Mouse (Mus musculus) cerebellum, adult 18-20 months (tissue): ENCODE results near the gene Nlrp10.

Experiments used
- DNase-seq, 2 experiments: peaks; one replicate each; pipeline ENCODE4 v3.0.0; 2021

Gene Nlrp10

DNA sequence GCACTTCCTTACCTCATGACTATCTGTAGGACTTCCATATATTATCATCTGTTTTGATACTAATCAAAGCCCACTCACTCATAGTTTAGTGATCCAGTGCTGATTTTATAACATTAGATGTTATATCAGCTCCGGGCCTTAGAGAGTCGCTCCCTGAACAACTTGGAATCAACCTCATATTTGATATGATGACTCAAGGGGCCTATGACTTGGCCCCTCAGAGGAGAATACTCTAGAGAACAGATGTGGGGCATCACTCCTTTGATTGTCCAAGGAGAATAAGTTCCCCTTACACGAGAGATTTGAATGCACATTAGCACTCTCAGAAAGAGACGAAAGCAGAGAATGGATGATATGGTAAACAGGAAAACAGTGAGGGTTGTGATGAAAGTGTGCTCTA lies 45.1 kb downstream of the Nlrp10 start, which contains the start of gene Olfr518:
Gene Olfr518 (minus strand): TSS at position 101 of the 400 bp plus-strand sequence.
- DNase-seq = no peak

DNA sequence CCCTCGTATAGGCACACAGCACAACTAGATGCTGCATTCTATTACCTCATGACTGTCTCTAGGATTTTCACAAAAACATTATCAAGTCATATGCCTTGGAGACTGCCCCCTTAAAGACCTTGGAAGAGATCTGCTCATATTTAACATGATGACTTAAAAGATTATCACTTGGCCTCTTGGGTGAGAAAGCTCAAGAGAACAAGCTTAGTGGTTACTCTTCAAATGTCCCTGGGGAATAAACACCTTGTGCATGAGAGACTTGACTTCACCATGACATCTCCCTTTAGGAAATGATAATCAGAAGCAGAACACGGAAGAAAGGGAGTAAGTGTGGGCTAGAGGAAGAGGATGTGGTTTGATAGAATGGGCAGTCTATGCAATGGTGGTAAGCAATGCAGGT lies 57.7 kb downstream of the Nlrp10 start, which contains the start of gene Olfr517:
Gene Olfr517 (minus strand): TSS at position 101 of the 400 bp plus-strand sequence.
- no peak for DNase-seq
